Mouse (Mus musculus) cortical plate, adult 2 months (tissue): Measurements from ENCODE around the gene Hoxc12.

Source experiments
- CTCF ChIP-seq: fragments of 200-500 bp; IDR thresholded peaks from 2 replicates; pipeline ENCODE4 v1.5.1; 2011; ENCODE audit warnings: mild to moderate bottlenecking, control low read depth, low read length; ENCODE audit not compliant: insufficient read depth; ENCODE audit errors: extremely low read depth
- POLR2A ChIP-seq: fragments of 200-500 bp; IDR thresholded peaks from 2 replicates; pipeline ENCODE4 v1.6.1; 2011; ENCODE audit warnings: mild to moderate bottlenecking, low read length, control low read depth; ENCODE audit not compliant: insufficient read depth; ENCODE audit errors: extremely low read depth

DNA sequence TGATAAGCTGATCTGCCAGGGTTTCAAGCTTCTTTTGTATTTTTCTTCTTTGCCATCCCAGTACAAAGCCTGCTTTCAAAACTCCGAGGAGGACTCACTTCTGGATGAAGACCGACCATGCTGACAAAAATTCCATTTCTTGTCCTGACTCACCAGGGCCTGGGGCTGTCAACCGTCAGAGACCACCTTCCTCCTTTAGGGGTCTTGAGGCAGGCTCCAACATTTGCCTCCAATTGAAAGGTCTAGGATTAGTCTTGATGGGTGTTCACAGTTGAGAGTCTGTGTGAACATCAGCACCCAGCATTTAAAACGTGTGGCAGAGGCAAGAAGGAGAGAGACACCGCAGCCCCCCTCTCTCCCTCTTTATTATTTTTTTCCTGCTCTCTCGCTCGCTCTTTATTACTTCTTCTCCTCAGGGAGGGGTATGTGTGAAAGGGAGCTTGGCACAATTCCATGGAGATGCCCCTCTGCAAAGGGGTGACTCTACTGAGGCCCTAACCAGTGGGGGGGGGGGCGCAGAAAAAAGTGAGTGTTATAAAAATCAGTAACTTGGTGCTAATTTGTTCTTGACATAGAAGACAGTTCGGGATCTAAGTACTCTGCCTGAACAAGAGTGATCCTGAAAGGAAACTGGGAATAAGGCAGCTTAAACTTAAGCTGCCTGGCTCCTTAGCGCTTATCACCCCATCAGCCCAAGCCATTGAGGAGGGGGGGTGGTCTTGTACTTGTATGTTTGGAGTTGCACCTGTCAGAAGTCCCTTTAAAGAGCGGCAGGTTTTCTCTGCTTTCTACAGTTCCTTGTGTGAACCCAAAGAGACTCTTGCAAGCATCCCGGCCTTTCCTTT lies 17.0 kb upstream of the Hoxc12 start:
- TF ChIP-seq CTCF: no peak
- no peak for TF ChIP-seq POLR2A
